Mouse (Mus musculus): ENCODE measurements at regions not wholly inside any gene's neighbourhood (a gene's known extent, or its start where the extent isn't known, plus 50 kb on each side); places are given as distances from the start of the nearest gene placed in this dataset.
"Not testable (repeated sequence)": the region's sequence is repeated elsewhere in the genome, so short reads cannot be mapped to it uniquely, and the experiment has no call there.

DNA sequence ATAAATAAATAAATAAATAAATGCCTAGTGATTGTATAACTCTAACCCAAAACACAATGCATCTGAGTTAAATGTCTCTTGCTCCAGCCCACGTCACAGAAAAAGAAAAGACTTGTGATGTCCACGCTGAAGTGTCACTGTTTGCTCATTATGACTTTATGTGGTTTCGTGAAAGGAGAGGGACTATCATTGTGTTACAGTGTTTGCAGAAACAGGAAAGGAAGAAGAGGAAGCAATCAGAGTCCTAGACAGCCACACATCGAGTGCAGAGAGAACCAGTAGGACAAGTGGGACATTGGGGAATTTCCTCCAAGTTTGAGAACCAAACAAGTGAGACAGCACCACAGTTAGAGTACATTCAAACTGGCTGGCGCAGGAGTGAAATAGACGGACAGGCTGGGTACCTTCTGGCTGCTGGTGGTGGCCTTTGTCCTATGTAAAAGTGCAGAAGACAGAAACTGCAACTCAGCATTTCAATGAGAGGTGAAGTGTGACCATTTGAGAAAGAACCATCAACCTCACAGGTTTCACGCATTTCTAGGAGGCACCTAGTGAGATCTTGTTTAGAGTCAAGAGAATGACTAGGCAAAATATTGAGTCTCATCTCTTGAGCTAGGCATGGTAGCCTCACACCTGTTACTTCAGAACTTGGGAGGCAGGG lies 59.6 kb downstream of the Fasl start:
- H3K9me3 ChIP-seq: no peaks in the 10 kb centered on the region
- no peaks in the 10 kb centered on the region for H3K27me3 ChIP-seq
- no peak overlapping the region for H3K4me3 ChIP-seq
- H3K9ac ChIP-seq: no peak overlapping the region
- no peak overlapping the region for H3K4me2 ChIP-seq
- no peak for ATAC-seq (ENCODE audit: insufficient number of reproducible peaks, low FRiP score, low TSS enrichment, low read depth)
- no peak overlapping the region for H3K27ac ChIP-seq
- 80% methylated on average over 7 of the region's 7 CpGs for WGBS
- H3K36me3 ChIP-seq: no peaks in the 10 kb centered on the region
- H3K4me1 ChIP-seq: no peaks in the 10 kb centered on the region

DNA sequence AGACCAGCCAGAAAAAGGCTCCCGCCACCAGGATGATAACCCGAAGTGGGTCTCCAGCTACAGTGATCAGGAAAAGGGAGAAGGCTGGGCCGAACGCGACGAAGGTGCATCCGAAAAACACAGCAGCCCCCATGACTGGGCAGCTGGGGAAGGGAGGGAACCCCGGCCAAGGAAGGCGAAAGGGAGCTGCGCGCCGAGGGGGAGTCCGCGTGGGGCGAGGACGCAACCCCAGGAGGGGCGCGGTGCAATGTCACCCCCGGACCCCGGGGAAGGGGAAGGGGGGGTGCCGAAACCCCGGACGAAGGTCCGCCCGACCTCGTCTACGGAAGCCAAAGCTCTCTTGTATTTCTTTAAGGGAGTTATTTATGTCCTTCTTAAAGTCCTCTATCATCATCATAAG lies 60.9 kb downstream of the Fasl start:
- not testable (repeated sequence) for ATAC-seq (ENCODE audit: insufficient number of reproducible peaks, low FRiP score, low TSS enrichment, low read depth); H3K4me1 ChIP-seq; H3K27me3 ChIP-seq; H3K9ac ChIP-seq; H3K27ac ChIP-seq; H3K36me3 ChIP-seq; H3K4me2 ChIP-seq; H3K4me3 ChIP-seq; H3K9me3 ChIP-seq
- WGBS: 92% methylated on average over 9 of the region's 27 CpGs

- H3K27me3 ChIP-seq; H3K36me3 ChIP-seq; H3K9me3 ChIP-seq; H3K4me3 ChIP-seq; H3K9ac ChIP-seq; H3K4me1 ChIP-seq; H3K27ac ChIP-seq; ATAC-seq (ENCODE audit: insufficient number of reproducible peaks, low FRiP score, low TSS enrichment, low read depth); H3K4me2 ChIP-seq: not testable (repeated sequence)
- WGBS: 100% methylated on average over 1 of the region's 10 CpGs
These were observed 62.2 kb downstream of the Fasl start for GRCm38 (mm10) chr1:161726098-161726497.

DNA sequence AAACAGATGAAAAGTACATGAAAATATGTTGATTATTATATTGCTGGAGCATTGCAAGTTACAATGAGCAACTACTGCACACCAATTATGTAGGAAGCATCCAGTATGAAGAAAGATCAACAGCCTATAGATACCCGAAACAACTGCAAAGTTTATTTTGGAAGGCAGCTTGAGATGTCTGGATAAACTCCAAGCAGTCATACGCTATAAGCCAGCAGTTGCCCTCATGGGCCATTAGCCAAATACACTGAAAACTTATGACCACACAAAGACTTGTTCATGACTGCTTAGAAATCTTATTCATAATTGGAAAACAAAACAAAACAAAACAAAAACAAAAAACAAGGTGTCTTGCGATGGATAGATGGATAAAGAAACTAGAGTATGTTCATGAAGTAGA lies 68.4 kb downstream of the Fasl start:
- WGBS: 57% methylated on average over 3 of the region's 3 CpGs
- no peak overlapping the region for H3K27ac ChIP-seq
- H3K9ac ChIP-seq: no peak overlapping the region
- H3K4me2 ChIP-seq: no peak overlapping the region
- no peak for ATAC-seq (ENCODE audit: insufficient number of reproducible peaks, low FRiP score, low TSS enrichment, low read depth)
- H3K9me3 ChIP-seq: no peaks in the 10 kb centered on the region
- H3K27me3 ChIP-seq: no peaks in the 10 kb centered on the region
- no peaks in the 10 kb centered on the region for H3K4me1 ChIP-seq
- no peaks in the 10 kb centered on the region for H3K36me3 ChIP-seq
- no peak overlapping the region for H3K4me3 ChIP-seq

DNA sequence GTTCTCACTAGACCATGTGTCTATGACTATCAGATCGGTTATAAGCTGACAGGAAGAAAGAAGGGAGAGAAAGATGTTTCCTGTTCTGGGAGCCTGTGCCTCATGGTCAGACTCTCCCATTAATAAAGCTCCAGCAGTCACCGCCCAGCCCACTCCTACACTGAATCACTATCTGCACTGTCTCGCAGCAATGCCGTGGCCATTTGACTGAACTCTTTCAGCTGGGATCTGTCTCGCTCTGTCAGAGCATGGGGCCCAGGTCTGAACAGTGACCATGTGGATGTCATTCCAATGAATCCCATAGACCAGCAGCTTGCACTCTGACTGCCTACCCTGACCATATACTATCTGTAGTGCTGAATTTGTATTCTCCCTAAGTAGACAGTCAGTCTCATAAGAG lies 70.0 kb downstream of the Fasl start:
- no peak overlapping the region for H3K9ac ChIP-seq
- no peaks in the 10 kb centered on the region for H3K36me3 ChIP-seq
- H3K27ac ChIP-seq: no peak overlapping the region
- no peak for ATAC-seq (ENCODE audit: insufficient number of reproducible peaks, low FRiP score, low TSS enrichment, low read depth)
- no peaks in the 10 kb centered on the region for H3K27me3 ChIP-seq
- no peak overlapping the region for H3K4me3 ChIP-seq
- H3K4me2 ChIP-seq: no peak overlapping the region
- no peaks in the 10 kb centered on the region for H3K4me1 ChIP-seq
- WGBS: 65% methylated on average over 5 of the region's 5 CpGs
- H3K9me3 ChIP-seq: no peaks in the 10 kb centered on the region

DNA sequence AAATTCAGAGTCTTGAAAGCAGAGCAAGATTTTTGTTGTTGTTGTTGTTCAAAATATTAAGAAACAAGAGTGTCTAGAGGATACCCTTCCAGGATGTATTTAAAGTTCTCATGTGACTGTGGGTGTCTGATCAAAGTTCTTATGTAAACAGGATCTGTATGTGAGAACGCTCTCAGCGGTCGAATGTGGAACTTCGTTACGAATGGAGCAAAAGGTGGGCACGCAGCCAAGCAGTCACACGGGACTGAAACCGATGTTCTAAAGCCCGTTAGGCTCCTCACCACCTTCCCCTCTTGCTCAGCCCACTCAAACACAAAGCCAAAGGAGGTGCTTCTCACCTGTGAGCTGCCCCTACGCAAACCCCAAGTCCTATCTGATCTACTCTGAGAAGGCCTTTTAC lies 75.4 kb downstream of the Fasl start:
- no peak overlapping the region for H3K9ac ChIP-seq
- 40% methylated on average over 10 of the region's 10 CpGs for WGBS
- no peaks in the 10 kb centered on the region for H3K36me3 ChIP-seq
- H3K4me2 ChIP-seq: no peak overlapping the region
- H3K4me1 ChIP-seq: peaks cover 2% of the 10 kb centered on the region; the same call in 1 of the 2 replicates
- no peak overlapping the region for H3K4me3 ChIP-seq
- H3K9me3 ChIP-seq: no peaks in the 10 kb centered on the region
- H3K27ac ChIP-seq: no peak overlapping the region
- no peak for ATAC-seq (ENCODE audit: insufficient number of reproducible peaks, low FRiP score, low TSS enrichment, low read depth)
- H3K27me3 ChIP-seq: no peaks in the 10 kb centered on the region

GRCm38 (mm10) chr1:161712283-161712682 lies 76.0 kb downstream of the Fasl start:
- H3K36me3 ChIP-seq: no peaks in the 10 kb centered on the region
- no peak overlapping the region for H3K4me3 ChIP-seq
- no peaks in the 10 kb centered on the region for H3K9me3 ChIP-seq
- 11% methylated on average over 3 of the region's 3 CpGs for whole genome bisulfite sequencing
- H3K27ac ChIP-seq: no peak overlapping the region
- no peak overlapping the region for H3K9ac ChIP-seq
- H3K27me3 ChIP-seq: no peaks in the 10 kb centered on the region
- ATAC-seq (ENCODE audit: insufficient number of reproducible peaks, low FRiP score, low TSS enrichment, low read depth): no peak
- no peak overlapping the region for H3K4me2 ChIP-seq
- peaks cover 2% of the 10 kb centered on the region; the same call in 1 of the 2 replicates for H3K4me1 ChIP-seq

- no peak overlapping the region for H3K4me3 ChIP-seq
- 75% methylated on average over 3 of the region's 3 CpGs for WGBS
- ATAC-seq (ENCODE audit: insufficient number of reproducible peaks, low FRiP score, low TSS enrichment, low read depth): no peak
These were observed 81.2 kb downstream of the Fasl start for GRCm38 (mm10) chr1:161707049-161707448.

GRCm38 (mm10) chr1:161704961-161705360 lies 83.3 kb downstream of the Fasl start:
- H3K27ac ChIP-seq: no peak overlapping the region
- no peak overlapping the region for H3K9ac ChIP-seq
- no peak overlapping the region for H3K4me2 ChIP-seq
- no peak for ATAC-seq (ENCODE audit: insufficient number of reproducible peaks, low FRiP score, low TSS enrichment, low read depth)
- no peaks in the 10 kb centered on the region for H3K36me3 ChIP-seq
- H3K27me3 ChIP-seq: no peaks in the 10 kb centered on the region
- H3K4me1 ChIP-seq: no peaks in the 10 kb centered on the region
- no peaks in the 10 kb centered on the region for H3K9me3 ChIP-seq
- 81% methylated on average over 3 of the region's 3 CpGs for WGBS
- H3K4me3 ChIP-seq: no peak overlapping the region

More at GRCm38 (mm10) chr1:161707049-161707448, 81.2 kb downstream of the Fasl start:
- Histone ChIP-seq H3K9ac (no peak overlapping the region), H3K4me2 (no peak overlapping the region), H3K36me3 (no peaks in the 10 kb centered on the region), H3K27me3 (no peaks in the 10 kb centered on the region), H3K27ac (no peak overlapping the region), H3K9me3 (no peaks in the 10 kb centered on the region), H3K4me1 (no peaks in the 10 kb centered on the region)

DNA sequence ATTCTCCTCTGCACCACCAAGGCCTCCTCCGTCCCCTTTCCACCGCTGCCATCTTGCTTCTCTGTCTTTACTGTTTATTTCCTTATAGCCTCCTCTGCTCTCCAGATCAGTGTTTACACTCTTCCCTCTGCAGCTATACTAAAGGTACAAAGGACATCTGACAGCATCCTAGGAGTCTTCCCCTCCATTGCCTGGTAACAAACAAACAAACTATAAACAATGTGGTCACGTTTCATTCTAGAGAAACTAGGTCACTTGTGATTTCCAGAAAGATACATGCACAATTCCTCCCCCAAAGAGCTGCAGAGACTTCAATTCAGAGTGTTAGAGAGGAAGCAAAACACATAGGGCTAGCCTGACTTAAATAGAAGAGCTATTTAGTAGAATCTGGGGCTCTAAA lies 83.8 kb downstream of the Fasl start:
- Histone ChIP-seq H3K36me3 (no peaks in the 10 kb centered on the region), H3K4me3 (no peak overlapping the region), H3K27me3 (no peaks in the 10 kb centered on the region), H3K27ac (no peak overlapping the region), H3K4me2 (no peak overlapping the region), H3K9ac (no peak overlapping the region), H3K4me1 (no peaks in the 10 kb centered on the region), H3K9me3 (no peaks in the 10 kb centered on the region)
- ATAC-seq (ENCODE audit: insufficient number of reproducible peaks, low FRiP score, low TSS enrichment, low read depth): no peak
- WGBS: 63% methylated on average over 3 of the region's 3 CpGs

- Histone ChIP-seq H3K4me3 (no peak overlapping the region), H3K36me3 (no peaks in the 10 kb centered on the region), H3K4me1 (no peaks in the 10 kb centered on the region), H3K27ac (no peak overlapping the region), H3K9ac (no peak overlapping the region), H3K9me3 (no peaks in the 10 kb centered on the region), H3K4me2 (no peak overlapping the region), H3K27me3 (no peaks in the 10 kb centered on the region)
- 26% methylated on average over 5 of the region's 5 CpGs for WGBS
- ATAC-seq (ENCODE audit: insufficient number of reproducible peaks, low FRiP score, low TSS enrichment, low read depth): no peak
These were observed 92.4 kb downstream of the Fasl start for GRCm38 (mm10) chr1:161695886-161696285.

DNA sequence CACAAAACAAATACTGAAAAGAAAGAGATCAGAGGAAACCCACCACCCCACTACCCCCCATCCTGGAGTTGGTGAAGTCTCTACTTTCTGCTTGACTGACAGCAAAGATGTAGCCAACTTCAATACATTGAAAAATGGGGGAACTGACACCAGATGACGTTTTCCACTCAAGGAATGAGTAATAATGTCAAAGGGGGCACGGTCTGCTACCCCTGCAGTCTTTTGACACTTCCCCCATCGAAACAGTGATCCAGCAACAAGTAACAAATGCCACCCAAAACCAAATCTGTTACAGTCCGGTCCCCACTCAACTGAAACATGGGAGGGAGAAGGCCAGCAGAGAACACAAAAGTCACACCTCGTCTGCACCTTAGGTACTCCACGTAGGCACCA lies 94.5 kb downstream of the Fasl start:
- no peak overlapping the region for H3K4me2 ChIP-seq
- H3K36me3 ChIP-seq: no peaks in the 10 kb centered on the region
- H3K27me3 ChIP-seq: no peaks in the 10 kb centered on the region
- no peak for ATAC-seq (ENCODE audit: insufficient number of reproducible peaks, low FRiP score, low TSS enrichment, low read depth)
- H3K27ac ChIP-seq: no peak overlapping the region
- H3K9me3 ChIP-seq: no peaks in the 10 kb centered on the region
- WGBS: 72% methylated on average over 6 of the region's 6 CpGs
- H3K4me1 ChIP-seq: no peaks in the 10 kb centered on the region
- no peak overlapping the region for H3K4me3 ChIP-seq
- H3K9ac ChIP-seq: no peak overlapping the region

All from limb, embryonic 15.5 days (tissue).